Mouse (Mus musculus) small intestine, adult 2 months (tissue): ENCODE data around the gene Atp5c1.

Experiments used
- CTCF ChIP-seq: fragments of 200-500 bp; IDR thresholded peaks from 2 replicates; pipeline ENCODE4 v1.5.1; 2012; ENCODE audit warnings: low read depth, mild to moderate bottlenecking, control low read depth, inconsistent platforms, low read length, moderate library complexity, mixed read lengths; ENCODE audit not compliant: insufficient replicate concordance, insufficient read length; ENCODE audit errors: extremely low read depth
- POLR2A ChIP-seq: fragments of 200-500 bp; IDR thresholded peaks from 2 replicates; pipeline ENCODE4 v1.6.1; 2012; ENCODE audit warnings: low read depth, mild to moderate bottlenecking, control low read depth, inconsistent platforms, low read length, moderate library complexity

DNA sequence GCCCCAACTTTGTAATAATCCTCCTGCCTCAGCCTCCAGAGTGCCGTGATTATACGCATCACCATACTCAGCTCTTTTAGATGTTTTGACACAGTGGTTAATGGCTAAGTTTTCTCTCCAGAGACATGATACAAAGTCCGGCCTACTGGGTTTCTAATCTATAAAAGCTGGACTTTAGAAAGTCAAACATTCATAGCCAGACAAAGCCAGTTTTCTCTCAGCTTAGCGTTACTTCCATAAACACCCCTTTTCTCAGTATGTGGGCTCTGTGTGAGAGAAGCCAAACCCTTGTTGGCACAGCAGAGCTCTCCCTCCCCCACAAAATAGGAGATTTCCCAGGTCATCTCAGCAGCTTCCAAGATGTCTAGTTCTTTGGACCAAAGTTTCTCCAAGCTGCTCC lies 48.3 kb upstream of the Atp5c1 start:
- TF ChIP-seq CTCF (no peak), POLR2A (no peak)
